10 mouse cellular contexts compared by ENCODE assay signal in the genomic region with DNA sequence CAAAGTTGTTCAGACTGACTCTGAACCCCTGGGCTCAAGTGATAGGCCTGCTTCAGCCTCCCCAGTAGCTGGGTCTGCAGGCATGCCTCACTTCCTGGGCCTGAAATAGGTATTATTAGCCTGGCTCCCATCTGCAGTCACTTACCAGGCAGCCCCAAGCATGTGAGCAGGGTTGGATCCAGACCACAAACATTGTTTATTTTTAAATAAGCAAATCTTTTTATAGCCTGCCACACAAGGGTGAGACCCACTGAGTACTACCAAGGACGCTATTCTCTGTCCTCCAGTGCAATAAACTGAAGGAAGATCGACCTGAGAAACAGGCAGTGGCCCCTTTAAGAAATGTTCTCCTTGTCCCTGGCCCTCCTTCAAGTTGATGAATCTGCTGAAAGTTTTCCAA. TPM values are rescaled to one million over a fixed set of nuclear protein-coding genes. Genes with fewer than 3 reads are reported as not detected.
A peak's percentile ranks its signal among the peaks of the same experiment; 100 is the strongest.
DNase-seq lines count a peak whose midpoint lies in the region; ATAC-seq and TF ChIP-seq lines count a peak whose summit lies in the region.
"Had no signal": no experiment of that assay in that cellular context is flagged by ENCODE, and none has a peak within 500 bp of the region (broad histone marks: within the 10 kb centered on the region; RNA-seq: fewer than 3 reads in every experiment).

No protein-coding gene starts in this region.

- peak overlapping the region; percentile 3; the same call in 1 of the 2 replicates for H3K27ac ChIP-seq in liver, adult 2 months (replicated peaks; ENCODE audit: insufficient read depth, low read depth, low read length)
- H3K27ac ChIP-seq in bone marrow macrophage, adult 2 months (ENCODE audit: insufficient read depth, low read depth, low read length), result peak overlapping the region; percentile 86
- peak overlapping the region; percentile 24; the same call in 1 of the 2 replicates for H3K27ac ChIP-seq in liver, embryonic 15.5 days (replicated peaks)

- 72% methylated on average over 2 of the region's 2 CpGs for WGBS in liver, adult 2 months
- whole genome bisulfite sequencing in liver, embryonic 15.5 days (ENCODE audit: insufficient replicate concordance), result 26% methylated on average over 2 of the region's 2 CpGs

- no peak for TF ChIP-seq POLR2A in liver, adult 2 months (IDR thresholded peaks at IDR 0.05; ENCODE audit: extremely low read depth, insufficient read depth, low read length)
- no peak for TF ChIP-seq POLR2A in bone marrow macrophage, adult 2 months (IDR thresholded peaks at IDR 0.05; ENCODE audit: borderline replicate concordance, low read depth, low read length)

- DNase-seq in heart, adult 11 months, result peak; percentile 95
- DNase-seq in heart, postnatal 14 days, result no peak
- DNase-seq in liver, adult 2 months (ENCODE audit: extremely low read depth, low read depth, low spot score), result no peak
- DNase-seq in liver, result no peak
- DNase-seq in left cerebral cortex, postnatal 25 days (ENCODE audit: low spot score in 2 of 2), result no peak
- DNase-seq in cerebellum, adult 8-10 months, result no peak
- DNase-seq: gastrocnemius, postnatal 25 days; thymus, postnatal 14 days had no signal

- H3K79me2 ChIP-seq in liver, adult 2 months (ENCODE audit: control insufficient read depth, insufficient read depth, low read length), result peaks cover 14% of the 10 kb centered on the region; the same call in 1 of the 2 replicates

- no peak for TF ChIP-seq CTCF in liver, adult 2 months (IDR thresholded peaks at IDR 0.05; ENCODE audit: low read depth, low read length)
- no peak for TF ChIP-seq CTCF in bone marrow macrophage, adult 2 months (IDR thresholded peaks at IDR 0.05; ENCODE audit: low read depth, low read length)

- H3K9me3 ChIP-seq in liver, embryonic 15.5 days (replicated peaks), result no peaks in the 10 kb centered on the region

- H3K27me3 ChIP-seq in liver, adult 2 months (ENCODE audit: control insufficient read depth, insufficient read depth, low read length), result no peaks in the 10 kb centered on the region
- H3K27me3 ChIP-seq in liver, embryonic 15.5 days, result no peaks in the 10 kb centered on the region

- no peak overlapping the region for H3K4me2 ChIP-seq in liver, embryonic 15.5 days

- no peak overlapping the region for H3K9ac ChIP-seq in liver, adult 2 months (ENCODE audit: low read depth, low read length)
- H3K9ac ChIP-seq in liver, embryonic 15.5 days, result no peak overlapping the region

- ATAC-seq in liver, embryonic 15.5 days (ENCODE audit: insufficient read depth), result no peak

- H3K4me3 ChIP-seq in liver, adult 2 months (ENCODE audit: insufficient read depth, low read depth, low read length), result no peak overlapping the region
- H3K4me3 ChIP-seq in bone marrow macrophage, adult 2 months (ENCODE audit: insufficient read depth, low read length), result peak overlapping the region; percentile 6; the same call in 1 of the 2 replicates
- no peak overlapping the region for H3K4me3 ChIP-seq in liver, embryonic 15.5 days (replicated peaks)

- no peaks in the 10 kb centered on the region for H3K36me3 ChIP-seq in liver, adult 2 months (ENCODE audit: control insufficient read depth, insufficient read depth, low read length)
- H3K36me3 ChIP-seq in liver, embryonic 15.5 days (replicated peaks), result no peaks in the 10 kb centered on the region

- intact Hi-C loops in heart, postnatal 14 days (cut with DNase I), result loop anchor here (5.0 kb wide), 1 partner anchor 37 kb away; no protein-coding TSS in a partner anchor
- intact Hi-C loops in left cerebral cortex, postnatal 25 days (cut with DNase I), result no loop called here

- H3K4me1 ChIP-seq in liver, adult 2 months (ENCODE audit: control insufficient read depth, insufficient read depth, low read length), result peaks cover 26% of the 10 kb centered on the region
- H3K4me1 ChIP-seq in bone marrow macrophage, adult 2 months (ENCODE audit: control insufficient read depth, insufficient read depth, low read length), result peaks cover 77% of the 10 kb centered on the region
- peaks cover 29% of the 10 kb centered on the region for H3K4me1 ChIP-seq in liver, embryonic 15.5 days (replicated peaks)

RNA-seq across cellular contexts. Expression of a gene that starts 17.1 kb away (rescaled TPM):
- 10 to 100 TPM; 49.5 to 51.9 TPM for total RNA-seq in heart, postnatal 14 days (2021)
- 5.2 and 7.4 TPM in 2 replicates for total RNA-seq in liver, adult 2 months (2014; rRNA removed)
- 5.9 and 8.6 TPM in 2 replicates for polyA plus RNA-seq in liver, adult 2 months (2012; rRNA removed)
- 255 and 258 TPM in 2 replicates for polyA plus RNA-seq in bone marrow macrophage, adult 2 months (2012; ENCODE audit: insufficient read depth, insufficient read length, missing spikeins)
- 5.1 and 6.1 TPM in 2 replicates for polyA plus RNA-seq in liver, embryonic 15.5 days (2015; fragmentation: Nextera tagmentation; extraction: Ambion mirVana)
- 10 to 100 TPM; 84.0 to 87.3 TPM for total RNA-seq in left cerebral cortex, postnatal 25 days (2021)

RNA-seq across cellular contexts. Expression of a gene that starts 27.4 kb away (rescaled TPM):
- 10 to 100 TPM; 39.2 to 41.7 TPM for total RNA-seq in heart, postnatal 14 days (2021)
- 10.0 and 11.4 TPM in 2 replicates for total RNA-seq in liver, adult 2 months (2014; rRNA removed)
- polyA plus RNA-seq in liver, adult 2 months (2012; rRNA removed), result 6.8 and 8.3 TPM in 2 replicates
- 66.1 and 80.8 TPM in 2 replicates for polyA plus RNA-seq in bone marrow macrophage, adult 2 months (2012; ENCODE audit: insufficient read depth, insufficient read length, missing spikeins)
- 10.4 and 11.5 TPM in 2 replicates for polyA plus RNA-seq in liver, embryonic 15.5 days (2015; fragmentation: Nextera tagmentation; extraction: Ambion mirVana)
- total RNA-seq in left cerebral cortex, postnatal 25 days (2021), result 10 to 100 TPM; 45.0 to 52.4 TPM

Comparison
In these comparisons a context has a peak if more than half of its experiments do, and no peak if none do; other contexts are left out.
1. H3K27ac ChIP-seq: peak in every context shown above with its lines; median percentile 86 in bone marrow macrophage, adult 2 months; 24 in liver, embryonic 15.5 days; 3 in liver, adult 2 months.